Mouse (Mus musculus) lung, embryonic 14.5 days (tissue): ENCODE results near the gene Kcnk12. TPM values are rescaled to one million over a fixed set of nuclear protein-coding genes. Genes with fewer than 3 reads are reported as not detected.

Experiments used
- ATAC-seq: fragments of 200-750 bp; cut with Nextera tagmentation; 2 replicates; pipeline ENCODE4 v1.8.0; 2017; ENCODE audit warnings: mild to moderate bottlenecking, moderate TSS enrichment, moderate library complexity; ENCODE audit not compliant: insufficient read depth
- DNase-seq: peaks from one replicate; pipeline ENCODE4 v3.0.0-alpha.2; 2015
- H3K27ac ChIP-seq: fragments of 300-500 bp; sonication (generic); 2 replicates; pipeline ENCODE4 v1.5.1; 2014; ENCODE audit warnings: low read depth, mild to moderate bottlenecking, moderate library complexity
- H3K27me3 ChIP-seq: fragments of 300-500 bp; sonication (generic); 2 replicates; pipeline ENCODE4 v1.6.1; 2014; ENCODE audit warnings: low read length, control low read depth; ENCODE audit not compliant: insufficient read depth
- H3K36me3 ChIP-seq: fragments of 300-500 bp; sonication (generic); 2 replicates; pipeline ENCODE4 v1.6.1; 2014; ENCODE audit warnings: control low read depth; ENCODE audit not compliant: insufficient read depth
- H3K4me1 ChIP-seq: fragments of 300-500 bp; sonication (generic); 2 replicates; pipeline ENCODE4 v1.6.1; 2014; ENCODE audit warnings: antibody characterized with exemption, control low read depth; ENCODE audit not compliant: insufficient read depth
- H3K4me2 ChIP-seq: fragments of 300-500 bp; sonication (generic); 2 replicates; pipeline ENCODE4 v1.6.1; 2014; ENCODE audit warnings: mild to moderate bottlenecking
- H3K4me3 ChIP-seq: fragments of 300-500 bp; sonication (generic); 2 replicates; pipeline ENCODE4 v1.5.1; 2014; ENCODE audit warnings: low read depth, low read length
- H3K9ac ChIP-seq: fragments of 300-500 bp; sonication (generic); 2 replicates; pipeline ENCODE4 v1.6.1; 2014
- H3K9me3 ChIP-seq: fragments of 300-500 bp; sonication (generic); 2 replicates; pipeline ENCODE4 v1.6.1; 2016; ENCODE audit warnings: low read depth, low read length, control low read depth
- CTCF ChIP-seq: IDR thresholded peaks from 2 replicates; pipeline ENCODE4 v1.5.1; 2016; ENCODE audit warnings: antibody characterized with exemption, low read depth
- WGBS: fragments of 180-500 bp; shearing (Covaris S2); extraction: QIAGEN DNeasy Blood & Tissue Kit; methylation state at CpG from one replicate; pipeline ENCODE4 v1.1.7; 2014; 5-methylcytosine and 5-hydroxymethylcytosine counted together
- polyA plus RNA-seq: library from polyadenylated mRNA; unstranded; fragments of >200 nt; fragmentation: Nextera tagmentation; extraction: Ambion mirVana; gene quantifications from 2 replicates; pipeline ENCODE4 v1.2.1, GENCODE M21; 2014

Kcnk12 gene
- polyA plus RNA-seq, 1 experiment from 2014 or later, result not detected

- no peak overlapping the region for H3K9ac ChIP-seq
- DNase-seq (no peak), ATAC-seq (no peak)
- TF ChIP-seq CTCF, result no peak
- H3K4me2 ChIP-seq, result no peak overlapping the region
- H3K27me3 ChIP-seq, result no peaks in the 10 kb centered on the region
- no peak overlapping the region for H3K27ac ChIP-seq
- no peaks in the 10 kb centered on the region for H3K9me3 ChIP-seq
- 0 out of 2 replicates have a peak, but pooled peaks cover 5% of the 10 kb centered on the region for H3K4me1 ChIP-seq
- no peaks in the 10 kb centered on the region for H3K36me3 ChIP-seq
- no peak overlapping the region for H3K4me3 ChIP-seq
- 84% methylated on average over 4 of the region's 4 CpGs for WGBS
Measured at GRCm38 (mm10) chr17:87787711-87788110, 10.1 kb downstream of the Kcnk12 start.

- Histone ChIP-seq H3K4me3 (no peak overlapping the region), H3K4me1 (no peaks in the 10 kb centered on the region), H3K27ac (no peak overlapping the region), H3K36me3 (no peaks in the 10 kb centered on the region), H3K27me3 (no peaks in the 10 kb centered on the region), H3K4me2 (no peak overlapping the region), H3K9ac (no peak overlapping the region), H3K9me3 (no peaks in the 10 kb centered on the region)
- 90% methylated on average over 15 of the region's 15 CpGs for WGBS
- DNase-seq (no peak), ATAC-seq (no peak)
- TF ChIP-seq CTCF, result no peak
Measured at GRCm38 (mm10) chr17:87785721-87786120, 12.1 kb downstream of the Kcnk12 start.

DNA sequence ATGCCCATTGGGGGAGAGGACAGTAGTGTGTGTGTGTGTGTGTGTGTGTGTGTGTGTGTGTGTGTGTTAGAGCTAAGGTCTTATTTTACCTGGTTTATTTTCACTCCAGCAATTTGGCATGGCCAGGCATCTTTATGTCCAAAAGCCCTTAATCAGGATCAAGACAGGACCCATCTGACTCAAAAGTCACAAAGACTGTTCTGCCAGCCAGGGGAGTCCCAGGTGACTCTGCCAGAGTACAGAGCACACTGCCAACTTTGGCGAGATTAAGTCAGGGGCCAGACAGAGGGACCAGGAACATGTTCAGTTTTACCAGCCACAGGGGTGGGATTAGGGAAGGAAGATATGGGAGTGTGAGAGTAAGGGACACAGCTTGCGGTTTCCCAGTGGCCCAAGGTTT lies 12.9 kb downstream of the Kcnk12 start:
- no peak overlapping the region for H3K4me2 ChIP-seq
- no peaks in the 10 kb centered on the region for H3K4me1 ChIP-seq
- no peaks in the 10 kb centered on the region for H3K9me3 ChIP-seq
- no peak overlapping the region for H3K9ac ChIP-seq
- H3K27ac ChIP-seq, result no peak overlapping the region
- no peak overlapping the region for H3K4me3 ChIP-seq
- DNase-seq (no peak), ATAC-seq (no peak)
- no peak for TF ChIP-seq CTCF
- H3K27me3 ChIP-seq, result no peaks in the 10 kb centered on the region
- WGBS, result 82% methylated on average over 2 of the region's 2 CpGs
- no peaks in the 10 kb centered on the region for H3K36me3 ChIP-seq

DNA sequence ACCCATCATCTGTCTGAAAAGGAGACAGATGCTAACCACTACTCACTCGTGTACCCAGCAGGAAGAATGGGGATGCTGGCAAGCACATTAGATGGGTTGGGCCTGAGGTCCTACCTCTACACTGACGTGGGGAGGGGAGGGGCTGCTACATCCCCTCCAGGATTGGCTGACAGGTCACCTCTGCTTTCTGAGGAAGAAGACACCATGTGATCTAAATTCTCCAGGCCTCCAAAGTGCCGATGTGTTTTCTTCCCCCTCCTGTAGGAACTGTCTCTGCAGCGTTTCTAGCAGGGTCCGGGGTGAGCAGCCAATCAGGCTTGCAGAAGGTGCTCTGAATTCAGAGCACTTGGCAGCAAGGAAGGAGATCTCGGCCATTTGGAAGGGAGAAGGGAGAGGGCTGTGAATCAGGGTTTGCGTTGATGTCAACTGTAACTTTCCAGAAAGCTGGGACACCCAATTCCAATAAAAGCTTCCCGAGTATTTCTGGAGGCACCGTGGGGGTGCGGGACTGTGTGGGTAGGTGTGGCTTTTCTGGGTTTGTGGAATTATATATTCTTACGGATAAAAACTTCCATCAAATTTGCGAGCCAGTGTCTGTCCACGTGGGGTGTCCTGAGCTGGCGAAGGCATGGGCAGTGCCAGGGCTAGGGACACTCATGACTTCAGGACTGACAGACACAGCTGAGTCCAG lies 13.5 kb downstream of the Kcnk12 start:
- H3K4me2 ChIP-seq, result no peak overlapping the region
- no peak for DNase-seq
- no peaks in the 10 kb centered on the region for H3K9me3 ChIP-seq
- no peak for TF ChIP-seq CTCF
- no peak for ATAC-seq
- no peak overlapping the region for H3K27ac ChIP-seq
- no peaks in the 10 kb centered on the region for H3K36me3 ChIP-seq
- no peaks in the 10 kb centered on the region for H3K27me3 ChIP-seq
- H3K4me1 ChIP-seq, result no peaks in the 10 kb centered on the region
- H3K4me3 ChIP-seq, result no peak overlapping the region
- no peak overlapping the region for H3K9ac ChIP-seq
- 58% methylated on average over 14 of the region's 14 CpGs for WGBS

GRCm38 (mm10) chr17:87781244-87781643 lies 16.6 kb downstream of the Kcnk12 start:
- Histone ChIP-seq H3K36me3 (no peaks in the 10 kb centered on the region), H3K27me3 (no peaks in the 10 kb centered on the region), H3K9me3 (no peaks in the 10 kb centered on the region), H3K4me2 (no peak overlapping the region), H3K9ac (no peak overlapping the region), H3K4me1 (no peaks in the 10 kb centered on the region), H3K27ac (no peak overlapping the region), H3K4me3 (no peak overlapping the region)
- no peak for TF ChIP-seq CTCF
- DNase-seq (no peak), ATAC-seq (no peak)
- WGBS, result 83% methylated on average over 5 of the region's 5 CpGs

DNA sequence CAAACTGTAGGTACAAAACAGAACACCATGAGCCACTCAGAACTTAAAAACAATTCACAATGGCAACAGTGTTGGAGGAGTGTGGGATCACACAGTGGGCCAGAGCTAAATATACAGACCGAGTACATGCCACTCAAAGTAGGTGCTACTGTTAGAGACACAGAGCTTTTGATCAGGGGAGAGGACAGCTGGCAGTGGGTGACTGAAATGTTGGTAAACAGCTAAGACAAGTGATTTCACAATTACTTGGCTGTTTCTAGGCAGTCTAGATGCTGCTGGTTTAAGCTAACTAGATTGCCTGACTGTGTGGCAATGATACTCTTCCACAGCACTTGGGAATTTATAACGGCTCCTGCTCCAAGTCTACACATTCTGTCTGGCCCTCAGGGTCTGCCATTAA lies 17.6 kb downstream of the Kcnk12 start:
- 39% methylated on average over 2 of the region's 2 CpGs for WGBS
- Histone ChIP-seq H3K4me2 (no peak overlapping the region), H3K4me3 (no peak overlapping the region), H3K9me3 (no peaks in the 10 kb centered on the region), H3K27ac (no peak overlapping the region), H3K4me1 (no peaks in the 10 kb centered on the region), H3K36me3 (no peaks in the 10 kb centered on the region), H3K9ac (no peak overlapping the region), H3K27me3 (no peaks in the 10 kb centered on the region)
- DNase-seq (no peak), ATAC-seq (no peak)
- TF ChIP-seq CTCF, result no peak

DNA sequence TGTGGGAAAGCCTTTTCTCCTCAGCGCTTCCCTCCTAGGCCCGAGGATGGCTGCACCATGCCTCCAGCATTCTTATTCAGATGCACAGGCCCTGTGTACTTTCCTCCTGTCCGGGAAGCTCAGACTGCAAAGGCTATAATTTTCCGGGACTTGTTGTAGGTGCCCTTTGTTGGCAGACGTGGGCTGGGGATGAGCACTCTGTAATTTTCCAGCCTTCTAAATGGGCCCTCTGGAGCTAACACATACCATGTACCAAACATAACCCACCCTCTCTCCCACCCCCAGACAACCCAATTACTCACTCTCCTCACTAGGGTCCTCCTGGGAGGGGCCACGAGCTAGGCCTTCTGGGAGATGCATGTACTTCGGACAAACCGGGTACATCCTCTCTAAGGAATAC lies 22.8 kb downstream of the Kcnk12 start:
- no peak overlapping the region for H3K4me3 ChIP-seq
- no peak for TF ChIP-seq CTCF
- no peak overlapping the region for H3K4me2 ChIP-seq
- DNase-seq (no peak), ATAC-seq (no peak)
- no peaks in the 10 kb centered on the region for H3K36me3 ChIP-seq
- H3K27ac ChIP-seq, result no peak overlapping the region
- 79% methylated on average over 8 of the region's 8 CpGs for WGBS
- H3K4me1 ChIP-seq, result no peaks in the 10 kb centered on the region
- H3K27me3 ChIP-seq, result no peaks in the 10 kb centered on the region
- H3K9ac ChIP-seq, result no peak overlapping the region
- no peaks in the 10 kb centered on the region for H3K9me3 ChIP-seq
